Comparison of ENCODE assay signal across 19 mouse cellular contexts in the genomic region with DNA sequence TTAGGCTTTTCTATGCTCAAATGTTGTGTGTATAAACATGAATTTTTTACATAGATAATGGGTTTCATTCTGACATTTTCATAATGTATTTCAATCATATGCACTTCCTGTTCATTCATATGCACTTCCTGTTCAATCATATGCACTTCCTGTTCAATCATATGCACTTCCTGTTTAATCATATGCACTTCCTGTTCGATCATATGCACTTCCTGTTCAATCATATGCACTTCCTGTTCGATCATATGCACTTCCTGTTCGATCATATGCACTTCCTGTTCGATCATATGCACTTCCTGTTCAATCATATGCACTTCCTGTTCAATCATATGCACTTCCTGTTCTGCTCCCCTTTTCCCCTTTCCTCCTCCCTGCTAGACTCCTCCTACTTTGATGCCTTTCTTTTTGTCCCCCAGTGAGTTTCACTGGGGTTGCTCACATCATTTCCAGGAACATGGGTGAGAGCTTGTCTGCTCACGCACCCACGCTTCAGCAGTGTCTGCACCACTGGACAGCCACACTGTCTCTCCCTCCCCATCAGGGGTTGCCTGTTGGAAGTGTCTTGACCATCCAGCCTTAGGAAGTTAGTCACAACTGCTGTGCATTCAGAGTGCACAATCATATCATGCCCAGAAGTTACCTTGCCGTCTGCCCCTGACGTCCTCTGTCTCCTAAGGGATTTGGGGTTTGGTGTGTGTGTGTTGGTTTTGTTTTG. TPM values are rescaled to one million over a fixed set of nuclear protein-coding genes. Genes with fewer than 3 reads are reported as not detected.
DNase-seq lines count a peak whose midpoint lies in the region; ATAC-seq and TF ChIP-seq lines count a peak whose summit lies in the region.
"Had no signal": no experiment of that assay in that cellular context is flagged by ENCODE, and none has a peak within 500 bp of the region (broad histone marks: within the 10 kb centered on the region; RNA-seq: fewer than 3 reads in every experiment).

No protein-coding gene starts in this region.

- H3K4me2 ChIP-seq in forebrain, embryonic 14.5 days (ENCODE audit: low read length), result no peak overlapping the region
- no peak overlapping the region for H3K4me2 ChIP-seq in midbrain, embryonic 15.5 days

- peak; percentile 8 for DNase-seq in forebrain, embryonic 14.5 days (ENCODE audit: low spot score)
- no peak for DNase-seq in forebrain, embryonic 10.5 days (ENCODE audit: extremely low spot score, low spot score)
- DNase-seq in A20 (ENCODE audit: low read depth, low spot score), result peak; percentile 7
- DNase-seq in brain, embryonic 14.5 days (ENCODE audit: low read depth), result peak; percentile 76
- no peak for DNase-seq in adrenal gland, postnatal 4 days (ENCODE audit: low spot score in 2 of 2)
- DNase-seq in heart, embryonic 10.5 days (ENCODE audit: low spot score), result no peak
- no peak for DNase-seq in adrenal gland, postnatal 36 days
- DNase-seq: cerebellum, adult 9-11 months; kidney, adult 18-20 months; kidney, postnatal 4 days; lung, postnatal 10 days; right cerebral cortex, postnatal 25 days had no signal

- H3K9me3 ChIP-seq in forebrain, embryonic 14.5 days (replicated peaks; ENCODE audit: control insufficient read depth, low read length), result no peaks in the 10 kb centered on the region
- peaks cover 5% of the 10 kb centered on the region for H3K9me3 ChIP-seq in forebrain, embryonic 10.5 days
- no peaks in the 10 kb centered on the region; the same call in 1 of the 2 replicates for H3K9me3 ChIP-seq in midbrain, embryonic 15.5 days
- no peaks in the 10 kb centered on the region for H3K9me3 ChIP-seq in heart, embryonic 10.5 days

- 95% methylated on average over 8 of the region's 8 CpGs for WGBS in forebrain, embryonic 14.5 days
- 91% methylated on average over 8 of the region's 8 CpGs for WGBS in forebrain, embryonic 10.5 days
- WGBS in midbrain, embryonic 15.5 days, result 97% methylated on average over 8 of the region's 8 CpGs
- WGBS in heart, embryonic 10.5 days, result 90% methylated on average over 8 of the region's 8 CpGs

- H3K9ac ChIP-seq in forebrain, embryonic 14.5 days (ENCODE audit: low read length), result no peak overlapping the region
- no peak overlapping the region for H3K9ac ChIP-seq in midbrain, embryonic 15.5 days
- H3K9ac ChIP-seq: liver, embryonic 14.5 days had no signal

- no peak overlapping the region for H3K4me3 ChIP-seq in forebrain, embryonic 14.5 days (ENCODE audit: low read depth, low read length)
- H3K4me3 ChIP-seq in forebrain, embryonic 10.5 days, result no peak overlapping the region
- no peak overlapping the region for H3K4me3 ChIP-seq in midbrain, embryonic 15.5 days
- no peak overlapping the region for H3K4me3 ChIP-seq in heart, embryonic 10.5 days
- H3K4me3 ChIP-seq: embryonic facial prominence, embryonic 10.5 days had no signal

- no peak for TF ChIP-seq CTCF in brain, embryonic 14.5 days (IDR thresholded peaks at IDR 0.05; ENCODE audit: borderline replicate concordance, extremely low read depth, insufficient read depth, insufficient read length)

- no peaks in the 10 kb centered on the region for H3K4me1 ChIP-seq in forebrain, embryonic 14.5 days (ENCODE audit: control insufficient read depth, insufficient read depth, low read length)
- H3K4me1 ChIP-seq in forebrain, embryonic 10.5 days, result no peaks in the 10 kb centered on the region
- no peaks in the 10 kb centered on the region for H3K4me1 ChIP-seq in midbrain, embryonic 15.5 days
- H3K4me1 ChIP-seq in heart, embryonic 10.5 days, result no peaks in the 10 kb centered on the region
- H3K4me1 ChIP-seq: embryonic facial prominence, embryonic 10.5 days had no signal

- no peak for ATAC-seq in forebrain, embryonic 14.5 days
- peak; percentile 70 for ATAC-seq in midbrain, embryonic 15.5 days (replicated peaks)
- ATAC-seq: activated CD4-positive, CD25-positive, alpha-beta regulatory T cell, adult 4 months had no signal

- H3K27me3 ChIP-seq in forebrain, embryonic 14.5 days (replicated peaks; ENCODE audit: control insufficient read depth, insufficient read depth, low read length), result no peaks in the 10 kb centered on the region
- H3K27me3 ChIP-seq in forebrain, embryonic 10.5 days (ENCODE audit: poor library complexity, severe bottlenecking), result no peaks in the 10 kb centered on the region
- no peaks in the 10 kb centered on the region for H3K27me3 ChIP-seq in midbrain, embryonic 15.5 days (replicated peaks)
- H3K27me3 ChIP-seq in heart, embryonic 10.5 days (ENCODE audit: insufficient read depth, poor library complexity, severe bottlenecking), result no peaks in the 10 kb centered on the region

- TF ChIP-seq POLR2A in brain, embryonic 14.5 days (IDR thresholded peaks at IDR 0.05; ENCODE audit: borderline replicate concordance, extremely low read depth, insufficient read depth, insufficient read length, poor library complexity, severe bottlenecking), result no peak

- 0 out of 2 replicates have a peak, but pooled peaks cover 6% of the 10 kb centered on the region for H3K36me3 ChIP-seq in forebrain, embryonic 14.5 days (ENCODE audit: control insufficient read depth, insufficient read depth, low read length)
- peaks cover 16% of the 10 kb centered on the region for H3K36me3 ChIP-seq in forebrain, embryonic 10.5 days (replicated peaks)
- H3K36me3 ChIP-seq in midbrain, embryonic 15.5 days (replicated peaks), result peaks cover 9% of the 10 kb centered on the region; the same call in 1 of the 2 replicates
- peaks cover 25% of the 10 kb centered on the region for H3K36me3 ChIP-seq in heart, embryonic 10.5 days

- H3K27ac ChIP-seq in forebrain, embryonic 14.5 days (ENCODE audit: low read depth, low read length), result no peak overlapping the region
- no peak overlapping the region for H3K27ac ChIP-seq in forebrain, embryonic 10.5 days
- no peak overlapping the region for H3K27ac ChIP-seq in midbrain, embryonic 15.5 days
- no peak overlapping the region for H3K27ac ChIP-seq in heart, embryonic 10.5 days
- H3K27ac ChIP-seq: embryonic facial prominence, embryonic 10.5 days; liver, embryonic 14.5 days had no signal

RNA-seq across cellular contexts. Expression of a gene that starts 35.1 kb away (rescaled TPM):
- 16.8 and 21.7 TPM in 2 replicates for polyA plus RNA-seq in forebrain, embryonic 14.5 days (2014; fragmentation: Nextera tagmentation; extraction: Ambion mirVana)
- polyA plus RNA-seq in forebrain, embryonic 10.5 days (2016; fragmentation: Nextera tagmentation; extraction: Ambion mirVana), result 12.3 and 12.5 TPM in 2 replicates
- 21.2 and 24.6 TPM in 2 replicates for polyA plus RNA-seq in brain, embryonic 14.5 days (2012; rRNA removed)
- 25.8 and 30.8 TPM in 2 replicates for polyA plus RNA-seq in midbrain, embryonic 15.5 days (2015; fragmentation: Nextera tagmentation; extraction: Ambion mirVana)
- 10 to 100 TPM; 36.8 to 38.6 TPM for total RNA-seq in adrenal gland, postnatal 4 days (2021)
- polyA plus RNA-seq in heart, embryonic 10.5 days (2016; fragmentation: Nextera tagmentation; extraction: Ambion mirVana), result 11.2 and 13.9 TPM in 2 replicates
- total RNA-seq in adrenal gland, postnatal 36 days (2021), result 10 to 100 TPM; 16.6 to 22.1 TPM

RNA-seq across cellular contexts. Expression of a gene that starts 43.4 kb away (rescaled TPM):
- 0.70 and 0.93 TPM in 2 replicates for polyA plus RNA-seq in forebrain, embryonic 14.5 days (2014; fragmentation: Nextera tagmentation; extraction: Ambion mirVana)
- 0.45 and 0.53 TPM in 2 replicates for polyA plus RNA-seq in forebrain, embryonic 10.5 days (2016; fragmentation: Nextera tagmentation; extraction: Ambion mirVana)
- 1.2 and 1.3 TPM in 2 replicates for polyA plus RNA-seq in brain, embryonic 14.5 days (2012; rRNA removed)
- 0.77 and 0.88 TPM in 2 replicates for polyA plus RNA-seq in midbrain, embryonic 15.5 days (2015; fragmentation: Nextera tagmentation; extraction: Ambion mirVana)
- 1 to 10 TPM in 1 of 2 experiments, under 1 TPM in 1; 0.79 to 1.2 TPM for total RNA-seq in adrenal gland, postnatal 4 days (2021)
- 1.1 TPM in 2 replicates for polyA plus RNA-seq in heart, embryonic 10.5 days (2016; fragmentation: Nextera tagmentation; extraction: Ambion mirVana)
- total RNA-seq in adrenal gland, postnatal 36 days (2021), result under 1 TPM; 0.50 to 0.86 TPM
- total RNA-seq: gastrocnemius, adult 18-20 months; heart, postnatal 25 days had no signal
- polyA plus RNA-seq: activated CD4-positive, CD25-positive, alpha-beta regulatory T cell, adult 4 months; G1E had no signal

Comparison
In these comparisons a context has a peak if more than half of its experiments do, and no peak if none do; other contexts are left out.
1. DNase-seq: peak in forebrain, embryonic 14.5 days (single experiment), A20 (single experiment) and brain, embryonic 14.5 days (single experiment); none in forebrain, embryonic 10.5 days (single experiment), adrenal gland, postnatal 4 days (0 of 2), heart, embryonic 10.5 days (single experiment) and adrenal gland, postnatal 36 days (0 of 2).